Mouse (Mus musculus) limb, embryonic 15.5 days (tissue): ENCODE results near the gene Glrx3. TPM values are rescaled to one million over a fixed set of nuclear protein-coding genes. Genes with fewer than 3 reads are reported as not detected.

Experiments used
- polyA plus RNA-seq: library from polyadenylated mRNA; unstranded; fragments of >200 nt; fragmentation: Nextera tagmentation; extraction: Ambion mirVana; gene quantifications from 2 replicates; pipeline ENCODE4 v1.2.1, GENCODE M21; 2015

Glrx3 gene
- polyA plus RNA-seq, 1 experiment from 2014 or later = 226 TPM

Other genes with a start within 250 kb of the Glrx3 start
- 4.7 and 8.1 TPM in 2 replicates for gene Ebf3, start 123.2 kb upstream of the Glrx3 start, polyA plus RNA-seq
- gene 9430038I01Rik, start 26.9 kb upstream of the Glrx3 start, polyA plus RNA-seq = 20.0 and 21.1 TPM in 2 replicates